Mouse (Mus musculus) MEL (cell line): ENCODE results near the gene Numbl. TPM values are rescaled to one million over a fixed set of nuclear protein-coding genes. Genes with fewer than 3 reads are reported as not detected.

ENCODE experiments used
- DNase-seq: peaks from one replicate; pipeline ENCODE4 v3.0.0; 2011; ENCODE audit warnings: low read depth, low spot score
- H3K27ac ChIP-seq: 2 replicates; pipeline ENCODE4 v1.5.1; 2012; ENCODE audit warnings: low read depth, mild to moderate bottlenecking, control low read depth, low read length, moderate library complexity; ENCODE audit not compliant: control insufficient read depth
- H3K27me3 ChIP-seq, 2 experiments: fragments of 150-350 bp in 1 of 2; sonication (generic) in 1 of 2; 2 replicates each; pipeline ENCODE4 v1.6.1; 2012; ENCODE audit warnings: low read length in 2 of 2, mild to moderate bottlenecking in 2 of 2, improper control_type of control experiment in 1 of 2, moderate library complexity in 1 of 2; ENCODE audit not compliant: insufficient read depth in 2 of 2, control insufficient read depth in 1 of 2
- H3K36me3 ChIP-seq, 2 experiments: 2 replicates each; pipeline ENCODE4 v1.6.1; 2012 to 2014; ENCODE audit warnings: low read length in 2 of 2, improper control_type of control experiment in 1 of 2, inconsistent platforms in 1 of 2, mild to moderate bottlenecking in 1 of 2; ENCODE audit not compliant: insufficient read depth in 2 of 2, control insufficient read depth in 1 of 2
- H3K4me1 ChIP-seq, 2 experiments: fragments of 150-350 bp in 1 of 2; sonication (generic) in 1 of 2; 2 replicates each; pipeline ENCODE4 v1.6.1; 2012; ENCODE audit warnings: low read length in 2 of 2, improper control_type of control experiment in 1 of 2, mild to moderate bottlenecking in 1 of 2; ENCODE audit not compliant: insufficient read depth in 2 of 2, control insufficient read depth in 1 of 2
- H3K4me3 ChIP-seq, 2 experiments: fragments of 150-350 bp in 1 of 2; sonication (generic) in 1 of 2; 2 replicates each; pipeline ENCODE4 v1.5.1; 2012; ENCODE audit warnings: low read depth in 2 of 2, low read length in 2 of 2, mild to moderate bottlenecking in 2 of 2, moderate library complexity in 2 of 2, control low read depth in 1 of 2, improper control_type of control experiment in 1 of 2; ENCODE audit not compliant: control insufficient read depth in 1 of 2, insufficient read depth in 1 of 2
- H3K79me2 ChIP-seq: 2 replicates; pipeline ENCODE4 v1.6.1; 2012; ENCODE audit warnings: mild to moderate bottlenecking, low read length, moderate library complexity; ENCODE audit not compliant: control insufficient read depth, poor library complexity, insufficient read depth
- H3K9ac ChIP-seq: 2 replicates; pipeline ENCODE4 v1.6.1; 2012; ENCODE audit warnings: low read depth, mild to moderate bottlenecking, control low read depth, low read length, moderate library complexity; ENCODE audit not compliant: control insufficient read depth, poor library complexity, severe bottlenecking
- H3K9me3 ChIP-seq: fragments of 150-350 bp; sonication (generic); replicated peaks from 2 replicates; pipeline ENCODE4 v1.6.1; 2012; ENCODE audit warnings: mild to moderate bottlenecking, low read length, improper control_type of control experiment, moderate library complexity; ENCODE audit not compliant: insufficient read depth
- CHD1 ChIP-seq: IDR thresholded peaks from 2 replicates; pipeline ENCODE4 v1.6.1; 2012; ENCODE audit warnings: low read depth, mild to moderate bottlenecking, inconsistent platforms, low read length, improper control_type of control experiment
- CHD2 ChIP-seq: IDR thresholded peaks from 2 replicates; pipeline ENCODE4 v1.6.1; 2011; ENCODE audit warnings: low read length, improper control_type of control experiment
- CTCF ChIP-seq, 3 experiments: IDR thresholded peaks in 2 of 3; conservative IDR thresholded peaks in 1 of 3; 2 replicates each; pipeline ENCODE4 v1.5.1; 2011 to 2012; ENCODE audit warnings: low read length in 3 of 3, low read depth in 2 of 3, mild to moderate bottlenecking in 2 of 3, improper control_type of control experiment in 1 of 3, inconsistent platforms in 1 of 3, mixed read lengths in 1 of 3, moderate library complexity in 1 of 3; ENCODE audit not compliant: control insufficient read depth in 1 of 3, insufficient read depth in 1 of 3, poor library complexity in 1 of 3, severe bottlenecking in 1 of 3
- GATA1 ChIP-seq: IDR thresholded peaks from 2 replicates; pipeline ENCODE4 v1.6.1; 2011; ENCODE audit warnings: low read depth, low read length, improper control_type of control experiment
- HCFC1 ChIP-seq: IDR thresholded peaks from 2 replicates; pipeline ENCODE4 v1.6.1; 2012; ENCODE audit warnings: low read depth, mild to moderate bottlenecking, inconsistent platforms, low read length, improper control_type of control experiment, moderate library complexity
- KAT2A ChIP-seq: conservative IDR thresholded peaks from 2 replicates; pipeline ENCODE4 v1.6.1; 2012; ENCODE audit warnings: low read depth, low read length, improper control_type of control experiment, inconsistent platforms
- MAFK ChIP-seq: IDR thresholded peaks from 2 replicates; pipeline ENCODE4 v1.6.1; 2011; ENCODE audit warnings: low read depth, mild to moderate bottlenecking, low read length, improper control_type of control experiment, borderline replicate concordance
- MAZ ChIP-seq: IDR thresholded peaks from 2 replicates; pipeline ENCODE4 v1.6.1; 2012; ENCODE audit warnings: low read depth, mild to moderate bottlenecking, inconsistent platforms, low read length, improper control_type of control experiment
- MEF2A ChIP-seq: IDR thresholded peaks from 2 replicates; pipeline ENCODE4 v1.6.1; 2014; ENCODE audit warnings: low read depth, mild to moderate bottlenecking, inconsistent platforms, low read length, improper control_type of control experiment; ENCODE audit not compliant: poor library complexity, insufficient replicate concordance, severe bottlenecking; ENCODE audit errors: extremely low read depth
- MYB ChIP-seq: IDR thresholded peaks from 2 replicates; pipeline ENCODE4 v1.6.1; 2011; ENCODE audit warnings: mild to moderate bottlenecking, low read depth, low read length, improper control_type of control experiment
- NELFE ChIP-seq: IDR thresholded peaks from 2 replicates; pipeline ENCODE4 v1.6.1; 2011; ENCODE audit warnings: low read depth, low read length, improper control_type of control experiment
- NRF1 ChIP-seq: IDR thresholded peaks from 2 replicates; pipeline ENCODE4 v1.6.1; 2014; ENCODE audit warnings: low read depth, mild to moderate bottlenecking, inconsistent platforms, low read length, improper control_type of control experiment, moderate library complexity; ENCODE audit not compliant: poor library complexity, insufficient read depth, severe bottlenecking
- POLR2A ChIP-seq, 2 experiments: IDR thresholded peaks; 2 replicates each; pipeline ENCODE4 v1.6.1; 2011 to 2012; ENCODE audit warnings: low read length in 2 of 2, mild to moderate bottlenecking in 2 of 2, control low read depth in 1 of 2, improper control_type of control experiment in 1 of 2, low read depth in 1 of 2, moderate library complexity in 1 of 2; ENCODE audit not compliant: control insufficient read depth in 1 of 2, insufficient read depth in 1 of 2, poor library complexity in 1 of 2
- SIN3A ChIP-seq: IDR thresholded peaks from 2 replicates; pipeline ENCODE4 v1.6.1; 2012; ENCODE audit warnings: low read length, improper control_type of control experiment, inconsistent platforms
- SMC3 ChIP-seq: IDR thresholded peaks from 2 replicates; pipeline ENCODE4 v1.6.1; 2011; ENCODE audit warnings: low read depth, low read length, improper control_type of control experiment
- TAL1 ChIP-seq: IDR thresholded peaks from 2 replicates; pipeline ENCODE4 v1.6.1; 2012; ENCODE audit warnings: mild to moderate bottlenecking, inconsistent platforms, low read length, moderate library complexity, mixed read lengths
- TCF12 ChIP-seq: IDR thresholded peaks from 2 replicates; pipeline ENCODE4 v1.6.1; 2014; ENCODE audit warnings: low read depth, mild to moderate bottlenecking, inconsistent platforms, low read length, improper control_type of control experiment, moderate library complexity
- UBTF ChIP-seq: IDR thresholded peaks from 2 replicates; pipeline ENCODE4 v1.6.1; 2012; ENCODE audit warnings: low read depth, mild to moderate bottlenecking, inconsistent platforms, low read length, improper control_type of control experiment, moderate library complexity, borderline replicate concordance; ENCODE audit not compliant: insufficient read depth
- USF2 ChIP-seq, 2 experiments: IDR thresholded peaks; 2 replicates each; pipeline ENCODE4 v1.6.1; 2011 to 2012; ENCODE audit warnings: improper control_type of control experiment in 2 of 2, low read length in 2 of 2, borderline replicate concordance in 1 of 2, inconsistent platforms in 1 of 2, low read depth in 1 of 2, mild to moderate bottlenecking in 1 of 2; ENCODE audit not compliant: insufficient read depth in 1 of 2
- ZKSCAN1 ChIP-seq: IDR thresholded peaks from 2 replicates; pipeline ENCODE4 v1.6.1; 2012; ENCODE audit warnings: low read depth, mild to moderate bottlenecking, inconsistent platforms, low read length, improper control_type of control experiment, moderate library complexity
- ZMIZ1 ChIP-seq: IDR thresholded peaks from 2 replicates; pipeline ENCODE4 v1.6.1; 2012; ENCODE audit warnings: low read depth, mild to moderate bottlenecking, inconsistent platforms, low read length, improper control_type of control experiment, moderate library complexity
- ZNF384 ChIP-seq: IDR thresholded peaks from 2 replicates; pipeline ENCODE4 v1.6.1; 2012; ENCODE audit warnings: low read depth, mild to moderate bottlenecking, inconsistent platforms, low read length, improper control_type of control experiment
- polyA plus RNA-seq, 2 experiments: library from polyadenylated mRNA; stranded (reverse) in 1 of 2; unstranded in 1 of 2; fragments of >175 nt in 1 of 2; fragments of >200 nt in 1 of 2; gene quantifications; 2 replicates each; pipeline versions ENCODE4 v1.2.1 to v1.2.4; 2012; ENCODE audit warnings: low replicate concordance in 2 of 2, low read depth in 1 of 2; ENCODE audit not compliant: insufficient read length in 2 of 2, insufficient read depth in 1 of 2, missing spikeins in 1 of 2
- total RNA-seq: library from RNA; depleted of rRNA; stranded (reverse); fragments of 300-350 nt; gene quantifications from 2 replicates; pipeline ENCODE4 v1.2.3, GENCODE M21; 2012

Gene Numbl
- total and polyA plus RNA-seq, 3 experiments = 2.2 to 10.6 TPM; not detected in 1

DNA sequence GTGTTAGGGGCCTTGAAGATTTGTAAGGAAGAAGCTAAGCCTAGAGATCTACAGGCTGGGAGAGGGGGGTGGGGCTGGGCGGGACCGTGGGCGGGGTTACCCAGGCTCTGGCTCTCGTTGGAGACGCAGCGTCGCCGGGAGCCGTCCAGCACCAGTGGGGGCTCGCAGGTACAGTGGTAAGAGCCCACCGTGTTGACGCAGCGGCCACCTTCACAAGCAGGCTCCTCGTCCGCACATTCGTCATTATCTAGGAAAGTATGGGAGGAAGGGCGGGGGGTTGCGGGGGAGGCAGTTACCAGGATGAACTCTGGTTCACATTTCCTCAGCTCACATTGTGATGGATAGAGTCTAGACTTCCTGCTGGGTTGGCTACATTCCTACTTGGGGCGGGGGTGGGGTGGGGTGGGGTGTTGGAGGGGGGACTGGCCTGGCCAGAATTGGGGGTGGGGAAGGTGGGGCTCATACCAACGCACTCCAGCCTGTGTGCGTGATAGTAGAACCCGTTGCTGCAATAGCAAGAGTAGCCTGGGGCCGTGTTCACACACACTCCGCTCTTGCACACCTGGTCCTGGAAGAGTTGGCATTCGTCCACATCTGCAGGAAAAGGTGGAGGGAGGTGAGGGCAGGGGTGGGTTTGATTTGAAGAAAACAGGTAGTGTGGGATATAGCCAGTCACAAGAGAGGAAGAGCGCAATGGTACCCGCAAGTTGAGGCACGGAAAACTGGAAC lies 50.8 kb downstream of the Numbl start:
- Histone ChIP-seq H3K36me3 (no peaks in the 10 kb centered on the region), H3K9me3 (no peaks in the 10 kb centered on the region), H3K27ac (no peak overlapping the region), H3K4me1 (no peaks in the 10 kb centered on the region), H3K79me2 (no peaks in the 10 kb centered on the region)
- no peak for DNase-seq
- no peak for TF ChIP-seq ZKSCAN1
- no peak for TF ChIP-seq CTCF (IDR thresholded peaks at IDR 0.05 in 2 of 3, conservative IDR thresholded peaks at IDR 0.05 in 1 of 3; ENCODE audit: control insufficient read depth in 1 of 3, insufficient read depth in 1 of 3, low read depth in 2 of 3, low read length in 3 of 3, poor library complexity in 1 of 3, severe bottlenecking in 1 of 3)
- TF ChIP-seq SIN3A = no peak
- TF ChIP-seq KAT2A = no peak
- TF ChIP-seq NELFE = no peak
- no peak for TF ChIP-seq USF2 (IDR thresholded peaks at IDR 0.05; ENCODE audit: borderline replicate concordance in 1 of 2, insufficient read depth in 1 of 2, low read depth in 1 of 2, low read length in 2 of 2)
- no peak for TF ChIP-seq MEF2A
- no peak for TF ChIP-seq TCF12
- TF ChIP-seq MAFK = no peak
- TF ChIP-seq GATA1 = no peak
- TF ChIP-seq CHD2 = no peak
- no peak for TF ChIP-seq TAL1
- no peak for TF ChIP-seq NRF1
- TF ChIP-seq CHD1 = no peak
- no peak for TF ChIP-seq ZMIZ1
- TF ChIP-seq MYB = no peak
- TF ChIP-seq SMC3 = no peak
- TF ChIP-seq POLR2A (IDR thresholded peaks at IDR 0.05; ENCODE audit: control insufficient read depth in 1 of 2, insufficient read depth in 1 of 2, low read depth in 1 of 2, low read length in 2 of 2, poor library complexity in 1 of 2) = no peak
- no peak for TF ChIP-seq MAZ
- TF ChIP-seq, all 39 proteins: peak for 0
- no peak overlapping the region for H3K9ac ChIP-seq
- H3K4me3 ChIP-seq = no peak overlapping the region
- no peaks in the 10 kb centered on the region for H3K27me3 ChIP-seq

DNA sequence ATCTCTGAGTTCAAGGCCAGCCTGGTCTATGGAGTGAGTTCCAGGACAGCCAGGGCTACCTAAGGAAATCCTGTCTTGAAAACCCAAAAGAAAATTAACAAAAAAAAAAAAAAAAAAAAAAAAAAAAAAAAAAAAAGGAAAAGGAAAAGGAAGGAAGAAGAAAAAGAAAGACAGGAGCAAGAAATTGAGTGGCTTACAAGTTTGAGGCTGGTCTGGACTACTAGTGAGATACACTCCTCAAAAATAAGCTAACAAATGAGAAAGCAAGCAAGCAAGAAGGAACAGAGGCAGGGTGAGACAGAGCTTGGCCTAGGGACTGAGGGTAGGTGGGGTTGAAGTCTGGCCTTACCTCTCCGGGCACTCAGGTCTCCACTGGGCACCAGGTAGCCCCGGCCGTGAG lies 51.6 kb downstream of the Numbl start:
- Histone ChIP-seq H3K4me3 (no peak overlapping the region), H3K27ac (no peak overlapping the region), H3K4me1 (no peaks in the 10 kb centered on the region), H3K79me2 (no peaks in the 10 kb centered on the region), H3K9me3 (no peaks in the 10 kb centered on the region), H3K9ac (no peak overlapping the region), H3K27me3 (no peaks in the 10 kb centered on the region), H3K36me3 (no peaks in the 10 kb centered on the region)
- DNase-seq = no peak
- no peak for TF ChIP-seq UBTF
- TF ChIP-seq ZNF384 = 0 out of 2 replicates have a peak, but pooled peaks have one; percentile 23
- TF ChIP-seq HCFC1 = no peak
